ENCODE assay signal across 12 mouse cellular contexts in genomic region chr6:127986357-127986756, GRCm38 (mm10).
DNase-seq lines count a peak whose midpoint lies in the region; ATAC-seq lines count a peak whose summit lies in the region.
"Had no signal": no experiment of that assay in that cellular context is flagged by ENCODE, and none has a peak within 500 bp of the region (broad histone marks: within the 10 kb centered on the region; RNA-seq: fewer than 3 reads in every experiment).

No protein-coding gene starts in this region.

- H3K27ac ChIP-seq in hindbrain, embryonic 10.5 days: 0 out of 2 replicates have a peak overlapping the region, but pooled peaks have one; percentile 8
- no peak overlapping the region for H3K27ac ChIP-seq in hindbrain, embryonic 14.5 days
- peak overlapping the region; percentile 85 for H3K27ac ChIP-seq in heart, embryonic 10.5 days
- H3K27ac ChIP-seq in stomach, embryonic 16.5 days (ENCODE audit: low read length): peak overlapping the region; percentile 1
- no peak overlapping the region for H3K27ac ChIP-seq in forebrain, embryonic 12.5 days
- H3K27ac ChIP-seq: embryonic facial prominence, embryonic 15.5 days; forebrain, embryonic 15.5 days; liver, embryonic 14.5 days; midbrain, embryonic 13.5 days; neural tube, embryonic 13.5 days had no signal

- H3K4me3 ChIP-seq in hindbrain, embryonic 10.5 days: no peak overlapping the region
- H3K4me3 ChIP-seq in hindbrain, embryonic 14.5 days (replicated peaks; ENCODE audit: low read length): no peak overlapping the region
- H3K4me3 ChIP-seq in heart, embryonic 10.5 days: no peak overlapping the region; the same call in 1 of the 2 replicates
- H3K4me3 ChIP-seq in stomach, embryonic 16.5 days (replicated peaks; ENCODE audit: low read length): no peak overlapping the region
- no peak overlapping the region for H3K4me3 ChIP-seq in forebrain, embryonic 12.5 days (replicated peaks)
- H3K4me3 ChIP-seq: embryonic facial prominence, embryonic 15.5 days; forebrain, embryonic 15.5 days; midbrain, embryonic 13.5 days; neural tube, embryonic 13.5 days had no signal

- DNase-seq in hindbrain, embryonic 10.5 days (ENCODE audit: low spot score): no peak
- no peak for DNase-seq in hindbrain, embryonic 14.5 days (ENCODE audit: low spot score)
- peak; percentile 84 for DNase-seq in heart, embryonic 10.5 days (ENCODE audit: low spot score)
- peak; percentile 67 for DNase-seq in heart, postnatal 4 days
- no peak for DNase-seq in frontal cortex, postnatal 36 days (ENCODE audit: low spot score in 2 of 2)

- 65% methylated on average over 9 of the region's 9 CpGs for WGBS in hindbrain, embryonic 10.5 days
- WGBS in hindbrain, embryonic 14.5 days: 64% methylated on average over 9 of the region's 9 CpGs
- WGBS in heart, embryonic 10.5 days: 26% methylated on average over 9 of the region's 9 CpGs
- WGBS in stomach, embryonic 16.5 days: 51% methylated on average over 9 of the region's 9 CpGs
- 50% methylated on average over 9 of the region's 9 CpGs for WGBS in forebrain, embryonic 12.5 days

- no peak overlapping the region for H3K9ac ChIP-seq in hindbrain, embryonic 14.5 days
- H3K9ac ChIP-seq in stomach, embryonic 16.5 days (ENCODE audit: low read length): peak overlapping the region; percentile 2; the same call in 1 of the 2 replicates
- no peak overlapping the region for H3K9ac ChIP-seq in forebrain, embryonic 12.5 days
- H3K9ac ChIP-seq: embryonic facial prominence, embryonic 15.5 days; forebrain, embryonic 15.5 days; liver, embryonic 14.5 days; midbrain, embryonic 13.5 days; neural tube, embryonic 13.5 days had no signal

- ATAC-seq in hindbrain, embryonic 14.5 days (ENCODE audit: low FRiP score): no peak
- ATAC-seq in stomach, embryonic 16.5 days (ENCODE audit: insufficient read depth, low FRiP score): no peak
- ATAC-seq in forebrain, embryonic 12.5 days (ENCODE audit: low FRiP score): no peak
- ATAC-seq: forebrain, embryonic 15.5 days; midbrain, embryonic 13.5 days had no signal

- no peak overlapping the region for H3K4me2 ChIP-seq in hindbrain, embryonic 14.5 days (replicated peaks)
- H3K4me2 ChIP-seq in stomach, embryonic 16.5 days (ENCODE audit: low read depth, low read length): no peak overlapping the region
- H3K4me2 ChIP-seq in forebrain, embryonic 12.5 days: no peak overlapping the region
- H3K4me2 ChIP-seq: embryonic facial prominence, embryonic 15.5 days; forebrain, embryonic 15.5 days; midbrain, embryonic 13.5 days; neural tube, embryonic 13.5 days had no signal

- no peaks in the 10 kb centered on the region for H3K27me3 ChIP-seq in hindbrain, embryonic 10.5 days (ENCODE audit: insufficient read depth, poor library complexity, severe bottlenecking)
- no peaks in the 10 kb centered on the region for H3K27me3 ChIP-seq in hindbrain, embryonic 14.5 days (ENCODE audit: control insufficient read depth, insufficient read depth, low read length)
- no peaks in the 10 kb centered on the region for H3K27me3 ChIP-seq in heart, embryonic 10.5 days (ENCODE audit: insufficient read depth, poor library complexity, severe bottlenecking)
- no peaks in the 10 kb centered on the region for H3K27me3 ChIP-seq in stomach, embryonic 16.5 days (ENCODE audit: control insufficient read depth, insufficient read depth, low read length)
- H3K27me3 ChIP-seq in forebrain, embryonic 12.5 days: no peaks in the 10 kb centered on the region
- H3K27me3 ChIP-seq: embryonic facial prominence, embryonic 15.5 days; forebrain, embryonic 15.5 days had no signal

- peaks cover 56% of the 10 kb centered on the region for H3K4me1 ChIP-seq in hindbrain, embryonic 10.5 days (replicated peaks)
- no peaks in the 10 kb centered on the region for H3K4me1 ChIP-seq in hindbrain, embryonic 14.5 days (replicated peaks; ENCODE audit: control insufficient read depth, insufficient read depth, low read length)
- peaks cover 94% of the 10 kb centered on the region for H3K4me1 ChIP-seq in heart, embryonic 10.5 days
- H3K4me1 ChIP-seq in stomach, embryonic 16.5 days (ENCODE audit: control insufficient read depth, insufficient read depth, low read length): peaks cover 20% of the 10 kb centered on the region
- H3K4me1 ChIP-seq in forebrain, embryonic 12.5 days: peaks cover 15% of the 10 kb centered on the region; the same call in 1 of the 2 replicates

- no peaks in the 10 kb centered on the region for H3K9me3 ChIP-seq in hindbrain, embryonic 10.5 days
- H3K9me3 ChIP-seq in hindbrain, embryonic 14.5 days (ENCODE audit: control insufficient read depth, low read length): no peaks in the 10 kb centered on the region
- H3K9me3 ChIP-seq in heart, embryonic 10.5 days: no peaks in the 10 kb centered on the region
- H3K9me3 ChIP-seq in stomach, embryonic 16.5 days (replicated peaks; ENCODE audit: control insufficient read depth, low read length): no peaks in the 10 kb centered on the region
- no peaks in the 10 kb centered on the region for H3K9me3 ChIP-seq in forebrain, embryonic 12.5 days
- H3K9me3 ChIP-seq: embryonic facial prominence, embryonic 15.5 days; forebrain, embryonic 15.5 days; midbrain, embryonic 13.5 days; neural tube, embryonic 13.5 days had no signal

- no peaks in the 10 kb centered on the region for H3K36me3 ChIP-seq in hindbrain, embryonic 10.5 days
- no peaks in the 10 kb centered on the region for H3K36me3 ChIP-seq in hindbrain, embryonic 14.5 days (replicated peaks; ENCODE audit: control insufficient read depth, insufficient read depth)
- 0 out of 2 replicates have a peak, but pooled peaks cover 4% of the 10 kb centered on the region for H3K36me3 ChIP-seq in heart, embryonic 10.5 days
- no peaks in the 10 kb centered on the region for H3K36me3 ChIP-seq in stomach, embryonic 16.5 days (ENCODE audit: control insufficient read depth, insufficient read depth, low read length)
- H3K36me3 ChIP-seq in forebrain, embryonic 12.5 days (replicated peaks): no peaks in the 10 kb centered on the region
- H3K36me3 ChIP-seq: embryonic facial prominence, embryonic 15.5 days; forebrain, embryonic 15.5 days; midbrain, embryonic 13.5 days; neural tube, embryonic 13.5 days had no signal

Comparison
In these comparisons a context has a peak if more than half of its experiments do, and no peak if none do; other contexts are left out.
1. H3K27ac ChIP-seq: peak in hindbrain, embryonic 10.5 days (single experiment), heart, embryonic 10.5 days (single experiment) and stomach, embryonic 16.5 days (single experiment); none in hindbrain, embryonic 14.5 days (single experiment) and forebrain, embryonic 12.5 days (single experiment).
2. DNase-seq: peak in heart, embryonic 10.5 days (single experiment) and heart, postnatal 4 days (single experiment); none in hindbrain, embryonic 10.5 days (single experiment), hindbrain, embryonic 14.5 days (single experiment) and frontal cortex, postnatal 36 days (0 of 2).